Mouse (Mus musculus) cortical plate, adult 2 months (tissue): ENCODE data around the gene Prss30. TPM values are rescaled to one million over a fixed set of nuclear protein-coding genes. Genes with fewer than 3 reads are reported as not detected.

Experiments used
- H3K27ac ChIP-seq: fragments of 200-500 bp; 2 replicates; pipeline ENCODE4 v1.5.1; 2012; ENCODE audit warnings: low read length, control low read depth, inconsistent platforms; ENCODE audit not compliant: insufficient read depth
- H3K4me1 ChIP-seq: fragments of 200-500 bp; 2 replicates; pipeline ENCODE4 v1.6.1; 2011; ENCODE audit warnings: low read length; ENCODE audit not compliant: control insufficient read depth, insufficient read depth
- H3K4me3 ChIP-seq: fragments of 200-500 bp; 2 replicates; pipeline ENCODE4 v1.5.1; 2011; ENCODE audit warnings: mild to moderate bottlenecking, low read length, control low read depth; ENCODE audit not compliant: insufficient read depth
- CTCF ChIP-seq: fragments of 200-500 bp; IDR thresholded peaks from 2 replicates; pipeline ENCODE4 v1.5.1; 2011; ENCODE audit warnings: mild to moderate bottlenecking, control low read depth, low read length; ENCODE audit not compliant: insufficient read depth; ENCODE audit errors: extremely low read depth
- POLR2A ChIP-seq: fragments of 200-500 bp; IDR thresholded peaks from 2 replicates; pipeline ENCODE4 v1.6.1; 2011; ENCODE audit warnings: mild to moderate bottlenecking, low read length, control low read depth; ENCODE audit not compliant: insufficient read depth; ENCODE audit errors: extremely low read depth
- polyA plus RNA-seq: library from polyadenylated mRNA; depleted of rRNA; stranded (reverse); fragments of >200 nt; gene quantifications from 2 replicates; pipeline ENCODE4 v1.2.3, GENCODE M21; 2012

Gene Prss30
- polyA plus RNA-seq, 1 experiment = 0.46 TPM

DNA sequence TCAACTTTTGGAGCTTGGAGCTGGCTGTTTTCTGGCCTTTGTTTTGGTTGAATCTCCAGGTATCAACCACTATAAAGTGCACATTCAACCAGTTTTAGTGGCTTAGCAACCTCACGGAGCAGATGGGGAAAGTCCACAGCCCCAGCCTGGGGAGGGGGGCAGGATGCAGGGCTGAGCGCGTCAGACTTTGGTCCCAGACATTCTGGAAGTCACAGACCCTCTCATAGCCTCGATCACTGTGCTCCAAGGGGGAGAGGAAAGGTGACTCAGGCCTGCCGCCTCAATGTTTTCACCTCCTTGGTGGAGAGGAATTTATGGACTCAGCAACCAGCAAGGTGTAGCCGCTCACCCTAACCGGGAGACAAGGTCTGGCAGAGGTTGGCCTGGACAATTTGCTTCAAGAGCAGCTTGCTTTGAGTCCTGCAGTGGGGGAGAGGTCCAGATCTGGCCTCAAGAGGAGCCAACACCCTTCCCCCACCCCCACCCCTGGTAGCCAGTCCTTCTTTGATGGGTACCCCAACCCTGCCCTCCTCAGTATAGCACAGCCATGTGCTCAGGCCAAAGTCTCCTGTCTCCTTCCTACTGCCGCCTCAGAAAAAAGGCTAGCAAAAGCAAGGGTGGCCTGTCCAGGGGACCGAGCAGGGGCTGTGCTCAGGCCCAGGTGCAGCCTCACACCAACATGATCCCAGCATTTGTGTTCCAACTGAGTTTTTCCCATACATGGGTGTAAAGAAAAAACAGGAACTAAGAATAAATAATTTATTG, 12.6 kb upstream of the Prss30 start:
- no peak overlapping the region for H3K4me3 ChIP-seq
- H3K27ac ChIP-seq = no peak overlapping the region
- 0 out of 2 replicates have a peak, but pooled peaks cover 3% of the 10 kb centered on the region for H3K4me1 ChIP-seq
- TF ChIP-seq POLR2A = no peak
- TF ChIP-seq CTCF = no peak

- H3K4me1 ChIP-seq = 0 out of 2 replicates have a peak, but pooled peaks cover 3% of the 10 kb centered on the region
- no peak overlapping the region for H3K4me3 ChIP-seq
- H3K27ac ChIP-seq = no peak overlapping the region
- TF ChIP-seq CTCF (no peak), POLR2A (no peak)
Measured at GRCm38 (mm10) chr17:23989802-23990201, 9.4 kb upstream of the Prss30 start.

- TF ChIP-seq POLR2A (no peak), CTCF (no peak)
- no peak overlapping the region for H3K27ac ChIP-seq
- H3K4me1 ChIP-seq = peaks cover 3% of the 10 kb centered on the region; the same call in 1 of the 2 replicates
- H3K4me3 ChIP-seq = no peak overlapping the region
Measured at GRCm38 (mm10) chr17:23984989-23985388, 4.6 kb upstream of the Prss30 start.

DNA sequence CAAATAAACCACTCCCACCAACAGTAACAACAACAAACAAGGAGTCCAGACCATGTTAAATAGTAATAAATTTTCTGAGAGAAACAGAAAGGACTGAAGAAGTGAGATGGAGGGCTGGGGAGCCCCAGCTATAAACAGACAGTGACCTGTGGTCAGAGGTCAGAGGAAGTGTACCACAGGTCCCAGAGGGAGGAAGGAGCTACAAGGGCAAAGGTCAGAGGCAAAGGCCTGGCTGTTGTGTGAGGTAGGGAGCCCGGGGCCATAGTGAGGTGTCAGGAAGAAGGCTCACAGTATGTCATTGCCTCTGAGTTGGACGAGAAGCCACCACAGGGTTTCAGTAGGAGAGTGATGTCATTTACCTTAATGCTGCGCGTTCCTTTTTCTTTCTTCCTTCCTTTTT, 2.5 kb upstream of the Prss30 start:
- Histone ChIP-seq H3K4me1 (peaks cover 3% of the 10 kb centered on the region; the same call in 1 of the 2 replicates), H3K4me3 (no peak overlapping the region), H3K27ac (no peak overlapping the region)
- TF ChIP-seq POLR2A (no peak), CTCF (no peak)

DNA sequence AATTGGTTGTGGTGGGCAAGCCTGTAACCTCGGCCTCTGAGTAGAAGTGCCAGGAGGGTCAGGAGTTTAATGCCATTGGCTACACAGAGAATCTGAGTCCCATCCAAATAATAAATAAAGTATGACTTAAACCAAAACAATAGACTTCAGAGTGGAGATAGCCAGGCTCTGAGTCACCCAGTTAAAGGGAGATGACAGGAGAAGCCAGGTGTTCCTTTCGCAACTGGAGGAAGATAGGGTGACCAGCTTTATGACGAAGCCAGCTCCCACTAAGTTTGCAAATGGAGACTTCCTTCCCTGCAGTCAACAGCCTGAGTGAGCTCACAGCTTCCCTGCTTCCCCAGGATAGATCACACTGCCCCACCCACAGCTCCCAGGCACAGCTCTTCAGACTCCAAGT, 895 bp downstream of the Prss30 start:
- no peak overlapping the region for H3K4me3 ChIP-seq
- no peak for TF ChIP-seq POLR2A
- no peak for TF ChIP-seq CTCF
- no peak overlapping the region for H3K27ac ChIP-seq
- peaks cover 3% of the 10 kb centered on the region; the same call in 1 of the 2 replicates for H3K4me1 ChIP-seq

GRCm38 (mm10) chr17:23976665-23977064, 3.7 kb downstream of the Prss30 start:
- TF ChIP-seq CTCF = no peak
- no peak for TF ChIP-seq POLR2A
- H3K4me3 ChIP-seq = no peak overlapping the region
- H3K27ac ChIP-seq = no peak overlapping the region
- H3K4me1 ChIP-seq = peaks cover 3% of the 10 kb centered on the region; the same call in 1 of the 2 replicates

DNA sequence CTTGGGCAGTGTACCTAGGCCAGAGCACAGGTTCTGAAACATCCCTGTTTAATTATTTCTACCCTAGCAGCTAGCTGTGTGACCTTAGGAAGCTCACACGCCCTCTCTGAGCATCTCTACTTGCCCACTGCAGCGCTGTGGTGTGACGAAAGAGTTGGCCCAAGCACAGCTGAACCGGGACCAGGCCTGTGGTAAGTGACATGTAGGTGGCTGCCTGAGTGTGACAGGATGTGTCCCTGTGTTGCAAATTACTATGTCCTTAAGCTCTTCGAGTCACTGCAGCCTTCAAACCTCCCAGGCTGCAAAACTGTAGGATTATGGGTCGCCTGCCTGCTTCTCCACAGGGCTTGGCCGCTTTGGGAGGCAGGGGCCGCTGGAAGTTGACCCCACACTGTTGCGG, 9.1 kb downstream of the Prss30 start:
- TF ChIP-seq POLR2A (no peak), CTCF (no peak)
- Histone ChIP-seq H3K4me1 (no peaks in the 10 kb centered on the region), H3K27ac (no peak overlapping the region), H3K4me3 (no peak overlapping the region)

DNA sequence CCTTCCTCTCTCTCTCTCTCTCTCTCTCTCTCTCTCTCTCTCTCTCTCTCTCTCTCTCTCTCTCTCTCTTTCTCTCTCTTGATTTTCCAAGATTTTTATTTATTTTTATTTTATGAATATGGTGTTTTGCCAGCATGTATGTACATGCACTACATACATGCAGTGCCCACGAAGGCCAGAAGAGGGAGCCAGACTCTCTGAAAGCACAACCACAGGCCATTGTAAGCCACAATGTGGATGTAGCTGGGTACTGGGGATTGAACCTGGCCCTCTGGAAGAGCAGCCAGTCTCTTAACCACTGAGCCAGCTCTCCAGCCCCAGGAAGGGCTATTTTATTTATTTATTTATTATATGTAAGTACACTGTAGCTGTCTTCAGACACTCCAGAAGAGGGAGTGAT, 11.1 kb downstream of the Prss30 start:
- Histone ChIP-seq H3K4me1 (no peaks in the 10 kb centered on the region), H3K27ac (no peak overlapping the region), H3K4me3 (no peak overlapping the region)
- TF ChIP-seq POLR2A = no peak
- peak; percentile 83 for TF ChIP-seq CTCF

- Histone ChIP-seq H3K4me3 (no peak overlapping the region), H3K4me1 (no peaks in the 10 kb centered on the region), H3K27ac (no peak overlapping the region)
- TF ChIP-seq POLR2A (no peak), CTCF (no peak)
Measured at GRCm38 (mm10) chr17:23968780-23969179, 11.6 kb downstream of the Prss30 start.
